Mouse (Mus musculus): ENCODE data around the gene Oosp1. TPM values are rescaled to one million over a fixed set of nuclear protein-coding genes. Genes with fewer than 3 reads are reported as not detected.

The Oosp1 gene
- polyA plus RNA-seq (2015; fragmentation: Illumina TruSeq; extraction: RNeasy Lipid Tissue Mini Kit (QIAGEN cat#74804); ENCODE audit: insufficient read depth, low read depth, low replicate concordance) = not detected

GRCm38 (mm10) chr19:11690839-11691238 is at the start of gene Oosp1:
TSS of gene Oosp1 (minus strand) at chr19:11691150.

GRCm38 (mm10) chr19:11696755-11697154 is 5.8 kb upstream of the Oosp1 start, which contains the start of gene Oosp3:
TSS of gene Oosp3 (plus strand) at chr19:11697055.

GRCm38 (mm10) chr19:11660459-11660858 is 30.5 kb downstream of the Oosp1 start, which contains the start of gene Oosp2:
TSS of gene Oosp2 (minus strand) at chr19:11660559.

DNA sequence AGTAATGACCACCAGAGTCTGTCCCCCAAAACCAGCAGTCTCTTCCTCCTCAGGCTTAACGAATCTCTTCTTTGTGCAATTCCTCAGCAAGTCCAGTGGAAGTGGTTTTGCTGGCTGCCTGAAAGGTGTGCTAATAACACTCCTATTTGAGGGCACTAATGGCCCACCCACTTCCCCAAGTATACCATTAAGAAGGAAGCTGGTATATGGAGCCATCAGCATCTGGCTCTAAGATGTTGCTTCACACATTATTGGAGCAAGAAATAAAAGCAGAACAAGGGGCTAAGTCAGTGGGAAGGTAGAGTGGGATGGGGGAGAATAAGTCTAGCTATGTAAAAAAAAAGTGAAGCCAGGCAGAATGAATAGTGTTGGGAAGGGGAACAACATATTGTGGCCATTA is 50.2 kb downstream of the Oosp1 start, which contains the start of gene Ms4a3:
Gene Ms4a3, minus strand, starts transcription at position 120 of the 400 bp plus-strand sequence.

DNA sequence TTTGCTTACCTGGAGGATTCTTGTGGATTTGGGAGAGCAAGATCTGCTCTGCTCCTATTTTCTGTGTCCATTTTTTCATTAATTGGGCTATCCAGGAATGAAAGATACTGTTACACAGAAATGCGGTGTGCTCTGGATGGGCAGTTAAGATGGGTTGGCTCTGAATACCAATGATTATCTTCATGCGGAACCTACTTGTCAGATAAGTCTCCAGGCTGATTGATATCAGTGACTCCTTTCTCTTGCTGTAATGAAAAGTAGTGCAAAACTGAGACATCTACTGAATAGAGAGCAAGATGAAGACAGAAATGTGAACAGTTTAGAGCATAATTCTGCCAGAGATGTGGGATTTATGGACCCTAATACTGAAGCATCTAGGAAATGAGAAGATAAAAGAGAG is 67.4 kb downstream of the Oosp1 start, which contains the start of gene Ms4a2:
Gene Ms4a2, minus strand, starts transcription at position 169 of the 400 bp plus-strand sequence.

Other genes with a start within 250 kb of the Oosp1 start
- not detected for gene Ms4a4b, start 247.6 kb downstream of the Oosp1 start, polyA plus RNA-seq (2015; fragmentation: Illumina TruSeq; extraction: RNeasy Lipid Tissue Mini Kit (QIAGEN cat#74804); ENCODE audit: insufficient read depth, low read depth, low replicate concordance)
- gene Ms4a6c, start 221.8 kb downstream of the Oosp1 start, polyA plus RNA-seq (2015; fragmentation: Illumina TruSeq; extraction: RNeasy Lipid Tissue Mini Kit (QIAGEN cat#74804); ENCODE audit: insufficient read depth, low read depth, low replicate concordance) = 3.3 TPM
- not detected for gene Gm8369, start 205.2 kb downstream of the Oosp1 start, polyA plus RNA-seq (2015; fragmentation: Illumina TruSeq; extraction: RNeasy Lipid Tissue Mini Kit (QIAGEN cat#74804); ENCODE audit: insufficient read depth, low read depth, low replicate concordance)
- gene Ms4a6b, start 174.6 kb downstream of the Oosp1 start, polyA plus RNA-seq (2015; fragmentation: Illumina TruSeq; extraction: RNeasy Lipid Tissue Mini Kit (QIAGEN cat#74804); ENCODE audit: insufficient read depth, low read depth, low replicate concordance) = 3.0 TPM
- 8.9 TPM for gene Ms4a4d, start 154.3 kb downstream of the Oosp1 start, polyA plus RNA-seq (2015; fragmentation: Illumina TruSeq; extraction: RNeasy Lipid Tissue Mini Kit (QIAGEN cat#74804); ENCODE audit: insufficient read depth, low read depth, low replicate concordance)
- 2.2 TPM for gene Ms4a6d, start 86.3 kb downstream of the Oosp1 start, polyA plus RNA-seq (2015; fragmentation: Illumina TruSeq; extraction: RNeasy Lipid Tissue Mini Kit (QIAGEN cat#74804); ENCODE audit: insufficient read depth, low read depth, low replicate concordance)
- not detected for gene Ms4a2, start 67.4 kb downstream of the Oosp1 start, polyA plus RNA-seq (2015; fragmentation: Illumina TruSeq; extraction: RNeasy Lipid Tissue Mini Kit (QIAGEN cat#74804); ENCODE audit: insufficient read depth, low read depth, low replicate concordance)
- not detected for gene Ms4a3, start 50.3 kb downstream of the Oosp1 start, polyA plus RNA-seq (2015; fragmentation: Illumina TruSeq; extraction: RNeasy Lipid Tissue Mini Kit (QIAGEN cat#74804); ENCODE audit: insufficient read depth, low read depth, low replicate concordance)
- gene Oosp2, start 30.6 kb downstream of the Oosp1 start, polyA plus RNA-seq (2015; fragmentation: Illumina TruSeq; extraction: RNeasy Lipid Tissue Mini Kit (QIAGEN cat#74804); ENCODE audit: insufficient read depth, low read depth, low replicate concordance) = not detected
- not detected for gene Oosp3, start 5.9 kb upstream of the Oosp1 start, polyA plus RNA-seq (2015; fragmentation: Illumina TruSeq; extraction: RNeasy Lipid Tissue Mini Kit (QIAGEN cat#74804); ENCODE audit: insufficient read depth, low read depth, low replicate concordance)
- not detected for gene Gif, start 56.4 kb upstream of the Oosp1 start, polyA plus RNA-seq (2015; fragmentation: Illumina TruSeq; extraction: RNeasy Lipid Tissue Mini Kit (QIAGEN cat#74804); ENCODE audit: insufficient read depth, low read depth, low replicate concordance)
- gene Mrpl16, start 79.2 kb upstream of the Oosp1 start, polyA plus RNA-seq (2015; fragmentation: Illumina TruSeq; extraction: RNeasy Lipid Tissue Mini Kit (QIAGEN cat#74804); ENCODE audit: insufficient read depth, low read depth, low replicate concordance) = 6.5 TPM
- gene Stx3, start 128.3 kb upstream of the Oosp1 start, polyA plus RNA-seq (2015; fragmentation: Illumina TruSeq; extraction: RNeasy Lipid Tissue Mini Kit (QIAGEN cat#74804); ENCODE audit: insufficient read depth, low read depth, low replicate concordance) = 4.8 TPM
- not detected for gene Olfr1417, start 148.1 kb upstream of the Oosp1 start, polyA plus RNA-seq (2015; fragmentation: Illumina TruSeq; extraction: RNeasy Lipid Tissue Mini Kit (QIAGEN cat#74804); ENCODE audit: insufficient read depth, low read depth, low replicate concordance)
- gene Olfr1418, start 169.9 kb upstream of the Oosp1 start, polyA plus RNA-seq (2015; fragmentation: Illumina TruSeq; extraction: RNeasy Lipid Tissue Mini Kit (QIAGEN cat#74804); ENCODE audit: insufficient read depth, low read depth, low replicate concordance) = not detected
- gene Olfr1419, start 184.0 kb upstream of the Oosp1 start, polyA plus RNA-seq (2015; fragmentation: Illumina TruSeq; extraction: RNeasy Lipid Tissue Mini Kit (QIAGEN cat#74804); ENCODE audit: insufficient read depth, low read depth, low replicate concordance) = not detected
- not detected for gene Olfr1420, start 195.4 kb upstream of the Oosp1 start, polyA plus RNA-seq (2015; fragmentation: Illumina TruSeq; extraction: RNeasy Lipid Tissue Mini Kit (QIAGEN cat#74804); ENCODE audit: insufficient read depth, low read depth, low replicate concordance)
- gene Patl1, start 221.2 kb upstream of the Oosp1 start, polyA plus RNA-seq (2015; fragmentation: Illumina TruSeq; extraction: RNeasy Lipid Tissue Mini Kit (QIAGEN cat#74804); ENCODE audit: insufficient read depth, low read depth, low replicate concordance) = 5.2 TPM

Data from pancreas, adult 10 weeks (tissue).